Mouse (Mus musculus) lung, embryonic 16.5 days (tissue): Measurements from ENCODE around the gene Add3. TPM values are rescaled to one million over a fixed set of nuclear protein-coding genes. Genes with fewer than 3 reads are reported as not detected.

Experiments
- ATAC-seq: fragments of 200-750 bp; cut with Nextera tagmentation; 2 replicates; pipeline ENCODE4 v1.8.0; 2017; ENCODE audit warnings: low read depth, mild to moderate bottlenecking, moderate library complexity
- H3K27ac ChIP-seq: fragments of 300-500 bp; sonication (generic); 2 replicates; pipeline ENCODE4 v1.5.1; 2014; ENCODE audit warnings: mild to moderate bottlenecking, control low read depth, low read length
- H3K27me3 ChIP-seq: fragments of 300-500 bp; sonication (generic); 2 replicates; pipeline ENCODE4 v1.6.1; 2014; ENCODE audit warnings: low read depth, low read length, mixed read lengths; ENCODE audit not compliant: control insufficient read depth, insufficient read depth
- H3K36me3 ChIP-seq: fragments of 300-500 bp; sonication (generic); 2 replicates; pipeline ENCODE4 v1.6.1; 2014; ENCODE audit warnings: low read length; ENCODE audit not compliant: control insufficient read depth, insufficient read depth
- H3K4me1 ChIP-seq: fragments of 300-500 bp; sonication (generic); replicated peaks from 2 replicates; pipeline ENCODE4 v1.6.1; 2014; ENCODE audit warnings: low read length, mixed read lengths; ENCODE audit not compliant: control insufficient read depth, insufficient read depth
- H3K4me2 ChIP-seq: fragments of 300-500 bp; sonication (generic); 2 replicates; pipeline ENCODE4 v1.6.1; 2014; ENCODE audit warnings: low read depth, low read length, control low read depth
- H3K4me3 ChIP-seq: fragments of 300-500 bp; sonication (generic); 2 replicates; pipeline ENCODE4 v1.5.1; 2014; ENCODE audit warnings: mild to moderate bottlenecking, low read length, control low read depth
- H3K9ac ChIP-seq: fragments of 300-500 bp; sonication (generic); 2 replicates; pipeline ENCODE4 v1.6.1; 2014; ENCODE audit warnings: low read length, control low read depth
- H3K9me3 ChIP-seq: fragments of 300-500 bp; sonication (generic); 2 replicates; pipeline ENCODE4 v1.6.1; 2016; ENCODE audit warnings: low read length; ENCODE audit not compliant: control insufficient read depth
- WGBS: fragments of 180-500 bp; shearing (Covaris S2); extraction: QIAGEN DNeasy Blood & Tissue Kit; methylation state at CpG from one replicate; pipeline ENCODE4 v1.1.7; 2014; 5-methylcytosine and 5-hydroxymethylcytosine counted together
- polyA plus RNA-seq: library from polyadenylated mRNA; unstranded; fragments of >200 nt; fragmentation: Nextera tagmentation; extraction: Ambion mirVana; gene quantifications from 2 replicates; pipeline ENCODE4 v1.2.1, GENCODE M21; 2015

The Add3 gene
- polyA plus RNA-seq, 1 experiment from 2014 or later: 101 TPM

DNA sequence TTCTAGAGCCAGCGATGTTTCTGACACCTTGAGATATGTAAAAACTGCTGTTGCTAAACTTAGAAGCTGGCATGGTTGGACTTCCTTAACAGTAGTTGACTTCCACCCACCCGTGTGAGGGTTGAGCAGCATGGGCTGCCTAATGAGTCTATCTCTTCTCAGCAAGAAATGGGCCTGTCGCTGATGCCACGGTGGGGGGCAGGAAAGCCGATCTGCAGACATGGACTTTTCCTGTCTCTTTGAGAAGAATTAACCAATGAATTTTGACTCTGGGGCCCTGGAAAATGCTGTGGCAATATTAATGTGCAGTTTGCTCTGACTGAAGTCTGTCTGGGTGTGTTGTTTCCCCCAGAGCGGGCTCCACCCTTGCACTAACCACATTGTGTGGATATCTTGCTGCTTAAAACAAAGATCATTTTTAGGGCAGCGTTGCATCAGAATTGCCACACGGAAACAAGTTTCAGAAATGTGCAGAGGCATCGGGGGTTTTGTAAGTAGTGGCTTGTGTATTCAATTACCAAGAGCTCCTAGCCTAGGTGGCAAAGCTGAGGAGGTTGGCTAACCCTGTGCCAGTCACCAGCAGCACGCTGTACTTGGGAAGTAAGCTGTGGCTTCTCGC, 53.8 kb downstream of the Add3 start:
- no peak for ATAC-seq
- Histone ChIP-seq H3K4me2 (no peak overlapping the region; the same call in 1 of the 2 replicates), H3K36me3 (no peaks in the 10 kb centered on the region), H3K27ac (peak overlapping the region; percentile 40), H3K9ac (0 out of 2 replicates have a peak overlapping the region, but pooled peaks have one; percentile 13), H3K9me3 (no peaks in the 10 kb centered on the region), H3K4me1 (peaks cover 12% of the 10 kb centered on the region), H3K27me3 (no peaks in the 10 kb centered on the region), H3K4me3 (no peak overlapping the region)
- 62% methylated on average over 11 of the region's 11 CpGs for whole genome bisulfite sequencing

- no peak overlapping the region for H3K9ac ChIP-seq
- H3K27me3 ChIP-seq: no peaks in the 10 kb centered on the region
- no peaks in the 10 kb centered on the region for H3K9me3 ChIP-seq
- H3K4me1 ChIP-seq: peaks cover 12% of the 10 kb centered on the region
- H3K4me3 ChIP-seq: no peak overlapping the region
- ATAC-seq: no peak
- 64% methylated on average over 9 of the region's 9 CpGs for WGBS
- H3K4me2 ChIP-seq: no peak overlapping the region
- no peak overlapping the region for H3K27ac ChIP-seq
- no peaks in the 10 kb centered on the region for H3K36me3 ChIP-seq
Measured at GRCm38 (mm10) chr19:53194751-53195520, 54.7 kb downstream of the Add3 start.

DNA sequence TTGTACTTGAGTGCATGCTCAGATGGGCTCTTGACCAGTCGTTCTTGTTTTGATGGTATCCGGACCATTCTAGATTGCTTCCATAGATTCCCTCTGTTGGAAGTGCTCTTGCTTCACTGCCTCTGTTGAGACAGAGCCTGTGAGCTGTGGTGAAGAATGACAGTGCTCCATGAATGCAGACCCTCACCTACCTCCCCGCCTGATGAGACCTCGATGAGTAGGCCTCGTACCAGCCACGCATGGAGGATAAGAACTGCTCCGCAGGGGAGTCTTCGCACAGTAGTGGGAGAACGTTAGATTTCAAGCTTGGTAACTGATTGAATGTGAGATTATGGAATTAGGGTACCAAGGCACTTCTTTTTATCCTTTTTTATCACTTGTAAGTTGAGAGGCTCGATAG, 56.7 kb downstream of the Add3 start:
- 87% methylated on average over 10 of the region's 10 CpGs for WGBS
- H3K4me2 ChIP-seq: no peak overlapping the region
- peaks cover 7% of the 10 kb centered on the region for H3K4me1 ChIP-seq
- H3K9me3 ChIP-seq: no peaks in the 10 kb centered on the region
- H3K27me3 ChIP-seq: no peaks in the 10 kb centered on the region
- H3K9ac ChIP-seq: no peak overlapping the region
- no peaks in the 10 kb centered on the region for H3K36me3 ChIP-seq
- no peak overlapping the region for H3K27ac ChIP-seq
- ATAC-seq: no peak
- H3K4me3 ChIP-seq: no peak overlapping the region

DNA sequence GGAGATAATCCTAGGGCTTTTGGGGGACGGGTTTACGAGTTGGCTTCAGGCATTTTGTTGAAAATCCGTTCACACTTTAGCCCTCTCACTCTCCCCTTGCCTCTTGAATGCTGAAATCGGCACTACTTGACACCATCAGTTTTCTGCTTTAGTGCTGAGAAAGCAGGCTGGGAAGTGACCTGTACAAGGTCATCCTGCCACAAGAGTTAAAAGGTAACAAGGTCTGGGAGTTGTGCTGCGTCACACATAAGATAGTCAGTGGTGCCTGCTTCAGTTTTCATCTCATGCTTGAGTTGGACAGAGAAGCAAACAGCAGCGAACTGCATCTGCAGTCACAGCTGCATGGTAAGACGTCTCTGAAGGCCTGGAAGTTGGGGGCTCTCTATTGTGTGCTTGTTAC, 57.5 kb downstream of the Add3 start:
- Histone ChIP-seq H3K9me3 (no peaks in the 10 kb centered on the region), H3K4me1 (peaks cover 7% of the 10 kb centered on the region), H3K4me3 (no peak overlapping the region), H3K4me2 (no peak overlapping the region), H3K27me3 (no peaks in the 10 kb centered on the region), H3K36me3 (no peaks in the 10 kb centered on the region), H3K27ac (no peak overlapping the region; the same call in 1 of the 2 replicates), H3K9ac (no peak overlapping the region)
- 76% methylated on average over 7 of the region's 7 CpGs for WGBS
- no peak for ATAC-seq

- Histone ChIP-seq H3K4me3 (no peak overlapping the region), H3K4me2 (no peak overlapping the region), H3K36me3 (no peaks in the 10 kb centered on the region), H3K27ac (peak overlapping the region; percentile 41), H3K27me3 (no peaks in the 10 kb centered on the region), H3K9ac (no peak overlapping the region), H3K9me3 (no peaks in the 10 kb centered on the region), H3K4me1 (peaks cover 5% of the 10 kb centered on the region)
- peak; percentile 56; the same call in 1 of the 2 replicates for ATAC-seq
- 59% methylated on average over 17 of the region's 17 CpGs for WGBS
Measured at GRCm38 (mm10) chr19:53198706-53199572, 58.7 kb downstream of the Add3 start.

DNA sequence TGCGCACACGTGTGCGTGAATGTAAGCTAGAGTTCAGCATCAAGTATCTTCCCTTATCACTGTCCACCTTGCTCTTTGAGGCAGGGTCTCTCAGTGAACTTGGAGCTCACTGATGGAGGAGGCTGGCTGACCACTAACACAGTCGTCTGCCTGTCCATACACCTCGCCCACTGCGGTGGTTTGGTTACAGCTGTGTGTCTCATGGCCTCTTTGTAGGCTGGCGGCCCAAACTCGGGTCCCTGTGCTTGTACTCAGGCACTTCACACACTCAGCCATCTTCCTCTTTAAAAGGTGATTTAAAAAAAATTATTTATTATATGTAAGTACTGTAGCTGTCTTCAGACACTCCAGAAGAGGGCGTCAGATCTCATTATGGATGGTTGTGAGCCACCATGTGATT, 59.5 kb downstream of the Add3 start:
- ATAC-seq: no peak
- Histone ChIP-seq H3K4me2 (no peak overlapping the region), H3K9me3 (no peaks in the 10 kb centered on the region), H3K4me3 (no peak overlapping the region), H3K4me1 (no peaks in the 10 kb centered on the region; the same call in 1 of the 2 replicates), H3K36me3 (no peaks in the 10 kb centered on the region), H3K27me3 (no peaks in the 10 kb centered on the region), H3K9ac (no peak overlapping the region), H3K27ac (peak overlapping the region; percentile 41)
- 90% methylated on average over 9 of the region's 9 CpGs for WGBS

DNA sequence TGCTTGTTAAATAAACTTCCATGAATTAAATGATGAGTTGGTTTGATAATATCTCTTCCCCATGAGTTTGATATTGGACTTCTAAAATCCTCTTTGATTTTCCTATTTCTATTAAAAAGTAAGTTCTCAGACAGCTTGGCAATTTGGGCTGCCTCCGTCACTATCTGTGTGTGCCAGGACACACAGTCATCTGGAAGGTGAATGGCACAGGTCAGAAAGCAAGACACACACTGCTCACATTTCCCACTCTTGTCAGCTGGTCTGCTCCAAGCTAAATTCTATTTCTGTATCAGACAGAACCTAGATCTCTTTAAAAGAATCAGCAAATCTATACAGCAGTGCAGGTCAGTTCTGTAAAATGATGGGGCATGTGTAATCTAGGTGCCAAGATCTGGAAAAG, 61.9 kb downstream of the Add3 start:
- H3K4me3 ChIP-seq: no peak overlapping the region
- no peak overlapping the region for H3K4me2 ChIP-seq

GRCm38 (mm10) chr19:53206986-53207385, 66.7 kb downstream of the Add3 start:
- H3K9ac ChIP-seq: no peak overlapping the region
- 89% methylated on average over 2 of the region's 2 CpGs for WGBS
- no peak overlapping the region for H3K4me2 ChIP-seq
- H3K4me3 ChIP-seq: no peak overlapping the region
- no peaks in the 10 kb centered on the region for H3K9me3 ChIP-seq
- H3K27ac ChIP-seq: no peak overlapping the region
- peaks cover 2% of the 10 kb centered on the region; the same call in 1 of the 2 replicates for H3K4me1 ChIP-seq
- no peaks in the 10 kb centered on the region for H3K36me3 ChIP-seq
- no peak for ATAC-seq
- no peaks in the 10 kb centered on the region for H3K27me3 ChIP-seq

More for the DNA sequence above, 61.9 kb downstream of the Add3 start:
- WGBS: 97% methylated on average over 1 of the region's 1 CpGs
- no peaks in the 10 kb centered on the region; the same call in 1 of the 2 replicates for H3K4me1 ChIP-seq
- ATAC-seq: no peak
- H3K9ac ChIP-seq: no peak overlapping the region
- H3K27ac ChIP-seq: no peak overlapping the region
- H3K36me3 ChIP-seq: no peaks in the 10 kb centered on the region
- H3K27me3 ChIP-seq: no peaks in the 10 kb centered on the region
- no peaks in the 10 kb centered on the region for H3K9me3 ChIP-seq

GRCm38 (mm10) chr19:53208830-53209229, 68.6 kb downstream of the Add3 start:
- Histone ChIP-seq H3K9me3 (no peaks in the 10 kb centered on the region), H3K4me3 (no peak overlapping the region), H3K4me2 (no peak overlapping the region), H3K27me3 (no peaks in the 10 kb centered on the region), H3K27ac (no peak overlapping the region), H3K9ac (no peak overlapping the region), H3K36me3 (no peaks in the 10 kb centered on the region), H3K4me1 (peaks cover 6% of the 10 kb centered on the region; the same call in 1 of the 2 replicates)
- 76% methylated on average over 7 of the region's 7 CpGs for WGBS
- no peak for ATAC-seq
